Mouse (Mus musculus) liver, embryonic 14.5 days (tissue): ENCODE measurements around the gene Hormad2.

Experiments
- CTCF ChIP-seq: IDR thresholded peaks from 2 replicates; pipeline ENCODE4 v1.5.1; 2016; ENCODE audit warnings: antibody characterized with exemption, low read depth, control low read depth
- EP300 ChIP-seq: IDR thresholded peaks from 2 replicates; pipeline ENCODE4 v1.6.1; 2016; ENCODE audit warnings: antibody characterized with exemption, low read depth

GRCm38 (mm10) chr11:4343926-4344325 lies 97.0 kb downstream of the Hormad2 start:
- no peak for TF ChIP-seq CTCF
- TF ChIP-seq EP300, result no peak
